9 mouse cellular contexts compared by ENCODE assay signal in genomic region chr5:106711870-106712277, GRCm38 (mm10). TPM values are rescaled to one million over a fixed set of nuclear protein-coding genes. Genes with fewer than 3 reads are reported as not detected.
A peak's percentile ranks its signal among the peaks of the same experiment; 100 is the strongest.
DNase-seq lines count a peak whose midpoint lies in the region; ATAC-seq and TF ChIP-seq lines count a peak whose summit lies in the region.
"Had no signal": no experiment of that assay in that cellular context is flagged by ENCODE, and none has a peak within 500 bp of the region (broad histone marks: within the 10 kb centered on the region; RNA-seq: fewer than 3 reads in every experiment).

No protein-coding gene starts in this region.

- no peak overlapping the region for H3K4me3 ChIP-seq in heart, embryonic 10.5 days
- no peak overlapping the region for H3K4me3 ChIP-seq in lung, embryonic 14.5 days (ENCODE audit: low read depth, low read length)
- no peak overlapping the region for H3K4me3 ChIP-seq in forebrain, embryonic 16.5 days (replicated peaks; ENCODE audit: low read length)

- H3K36me3 ChIP-seq in heart, embryonic 10.5 days: no peaks in the 10 kb centered on the region
- H3K36me3 ChIP-seq in lung, embryonic 14.5 days (ENCODE audit: insufficient read depth): no peaks in the 10 kb centered on the region
- no peaks in the 10 kb centered on the region for H3K36me3 ChIP-seq in forebrain, embryonic 16.5 days (ENCODE audit: control insufficient read depth, insufficient read depth)

- H3K9ac ChIP-seq in lung, embryonic 14.5 days: no peak overlapping the region
- peak overlapping the region; percentile 53 for H3K9ac ChIP-seq in forebrain, embryonic 16.5 days (replicated peaks; ENCODE audit: low read depth, low read length)

- H3K27ac ChIP-seq in heart, embryonic 10.5 days: peak overlapping the region; percentile 77
- H3K27ac ChIP-seq in lung, embryonic 14.5 days (ENCODE audit: low read depth): peak overlapping the region; percentile 48
- H3K27ac ChIP-seq in forebrain, embryonic 16.5 days (ENCODE audit: low read length): peak overlapping the region; percentile 91

- no peaks in the 10 kb centered on the region for H3K9me3 ChIP-seq in heart, embryonic 10.5 days
- H3K9me3 ChIP-seq in lung, embryonic 14.5 days (ENCODE audit: low read depth, low read length): no peaks in the 10 kb centered on the region
- no peaks in the 10 kb centered on the region for H3K9me3 ChIP-seq in forebrain, embryonic 16.5 days (ENCODE audit: control insufficient read depth, low read length)

- WGBS in heart, embryonic 10.5 days: 30% methylated on average over 3 of the region's 3 CpGs
- WGBS in lung, embryonic 14.5 days: 21% methylated on average over 3 of the region's 3 CpGs
- 11% methylated on average over 3 of the region's 3 CpGs for WGBS in forebrain, embryonic 16.5 days

- peaks cover 37% of the 10 kb centered on the region for H3K4me1 ChIP-seq in heart, embryonic 10.5 days
- peaks cover 11% of the 10 kb centered on the region; the same call in 1 of the 2 replicates for H3K4me1 ChIP-seq in lung, embryonic 14.5 days (ENCODE audit: insufficient read depth)
- peaks cover 25% of the 10 kb centered on the region for H3K4me1 ChIP-seq in forebrain, embryonic 16.5 days (replicated peaks; ENCODE audit: control insufficient read depth, insufficient read depth, low read length)

- TF ChIP-seq CTCF in lung, embryonic 14.5 days (IDR thresholded peaks at IDR 0.05; ENCODE audit: low read depth): no peak

- ATAC-seq in lung, embryonic 14.5 days (ENCODE audit: insufficient read depth): peak; percentile 76
- ATAC-seq in forebrain, embryonic 16.5 days: peak; percentile 91

- no peak for DNase-seq in heart, embryonic 10.5 days (ENCODE audit: low spot score)
- DNase-seq in heart, adult 18-20 months: no peak
- DNase-seq in lung, embryonic 14.5 days: peak; percentile 89
- no peak for DNase-seq in lung, adult 18-20 months
- peak; percentile 37 to 60 for DNase-seq in right cerebral cortex, postnatal 10 days (ENCODE audit: low spot score in 2 of 2)
- DNase-seq in cerebellum, adult 9-11 months: no peak
- DNase-seq in adrenal gland, postnatal 4 days (ENCODE audit: low spot score in 2 of 2): no peak
- DNase-seq: gastrocnemius, postnatal 14 days had no signal

- no peak overlapping the region for H3K4me2 ChIP-seq in lung, embryonic 14.5 days
- peak overlapping the region; percentile 31 for H3K4me2 ChIP-seq in forebrain, embryonic 16.5 days (ENCODE audit: low read length)

- H3K27me3 ChIP-seq in heart, embryonic 10.5 days (ENCODE audit: insufficient read depth, poor library complexity, severe bottlenecking): no peaks in the 10 kb centered on the region
- no peaks in the 10 kb centered on the region for H3K27me3 ChIP-seq in lung, embryonic 14.5 days (ENCODE audit: insufficient read depth, low read length)
- no peaks in the 10 kb centered on the region for H3K27me3 ChIP-seq in forebrain, embryonic 16.5 days (replicated peaks; ENCODE audit: control insufficient read depth, insufficient read depth, low read length)

RNA-seq across cellular contexts. Expression of gene Zfp644, which starts 14.8 kb away (rescaled TPM):
- 48.5 and 58.6 TPM in 2 replicates for polyA plus RNA-seq in heart, embryonic 10.5 days (2016; fragmentation: Nextera tagmentation; extraction: Ambion mirVana)
- total RNA-seq in heart, adult 18-20 months (2021): 10 to 100 TPM; 46.2 to 61.5 TPM
- 89.9 and 93.2 TPM in 2 replicates for polyA plus RNA-seq in lung, embryonic 14.5 days (2014; fragmentation: Nextera tagmentation; extraction: Ambion mirVana)
- 79.1 and 85.8 TPM in 2 replicates for polyA plus RNA-seq in forebrain, embryonic 16.5 days (2015; fragmentation: Nextera tagmentation; extraction: Ambion mirVana)
- 10 to 100 TPM; 91.2 to 93.8 TPM for total RNA-seq in adrenal gland, postnatal 4 days (2021)

Comparison
In these comparisons a context has a peak if more than half of its experiments do, and no peak if none do; other contexts are left out.
1. DNase-seq: peak in lung, embryonic 14.5 days (single experiment) and right cerebral cortex, postnatal 10 days (2 of 2); none in heart, embryonic 10.5 days (single experiment), heart, adult 18-20 months (0 of 2), lung, adult 18-20 months (0 of 2), cerebellum, adult 9-11 months (single experiment) and adrenal gland, postnatal 4 days (0 of 2).
2. Peak in every context shown above with its lines, with median percentiles within 50 percentile points of each other: H3K27ac ChIP-seq.